Comparison of ENCODE assay signal across 9 mouse cellular contexts in the genomic region with DNA sequence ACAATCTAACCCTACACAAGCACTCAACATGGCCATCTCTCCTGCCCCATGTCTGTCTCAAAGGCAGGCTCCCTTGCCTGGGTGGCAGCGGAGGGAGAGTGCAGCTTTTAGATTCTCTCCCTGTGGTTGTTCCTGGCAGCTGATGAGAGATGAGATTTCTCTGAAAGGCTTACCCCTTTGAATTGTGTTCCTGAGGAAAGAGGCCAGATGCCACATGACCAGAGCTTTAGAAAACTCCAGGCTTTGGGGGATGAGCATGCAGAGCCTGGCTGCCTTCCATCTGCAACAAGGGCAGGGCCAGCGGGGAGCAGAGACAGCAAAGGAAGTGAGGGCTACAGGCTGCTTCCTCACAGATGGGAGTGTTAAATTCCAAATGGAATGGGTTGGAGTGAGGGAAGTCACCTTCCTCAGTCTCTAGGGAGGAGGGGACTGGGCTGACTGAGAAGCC. TPM values are rescaled to one million over a fixed set of nuclear protein-coding genes. Genes with fewer than 3 reads are reported as not detected.
DNase-seq lines count a peak whose midpoint lies in the region; ATAC-seq and TF ChIP-seq lines count a peak whose summit lies in the region.
"Had no signal": no experiment of that assay in that cellular context is flagged by ENCODE, and none has a peak within 500 bp of the region (broad histone marks: within the 10 kb centered on the region; RNA-seq: fewer than 3 reads in every experiment).

No protein-coding gene starts in this region.

- no peak for ATAC-seq in midbrain, embryonic 11.5 days (ENCODE audit: low FRiP score)

- no peaks in the 10 kb centered on the region for H3K9me3 ChIP-seq in midbrain, embryonic 10.5 days (replicated peaks)
- no peaks in the 10 kb centered on the region for H3K9me3 ChIP-seq in midbrain, embryonic 11.5 days (ENCODE audit: control insufficient read depth, low read length)

- no peaks in the 10 kb centered on the region for H3K27me3 ChIP-seq in midbrain, embryonic 10.5 days (ENCODE audit: low read depth, poor library complexity, severe bottlenecking)
- no peaks in the 10 kb centered on the region for H3K27me3 ChIP-seq in midbrain, embryonic 11.5 days (ENCODE audit: control insufficient read depth, insufficient read depth, low read length)

- H3K9ac ChIP-seq in midbrain, embryonic 11.5 days (ENCODE audit: low read length) = no peak overlapping the region

- H3K27ac ChIP-seq in midbrain, embryonic 10.5 days (replicated peaks) = peak overlapping the region; percentile 35; the same call in 1 of the 2 replicates
- no peak overlapping the region for H3K27ac ChIP-seq in midbrain, embryonic 11.5 days (ENCODE audit: low read depth, low read length)
- peak overlapping the region; percentile 38; the same call in 1 of the 2 replicates for H3K27ac ChIP-seq in cortical plate, adult 2 months (ENCODE audit: insufficient read depth, low read length)

- no peak overlapping the region for H3K4me3 ChIP-seq in midbrain, embryonic 10.5 days
- no peak overlapping the region for H3K4me3 ChIP-seq in midbrain, embryonic 11.5 days (ENCODE audit: low read depth, low read length)
- no peak overlapping the region for H3K4me3 ChIP-seq in cortical plate, adult 2 months (ENCODE audit: insufficient read depth, low read length)

- no peak for TF ChIP-seq CTCF in cortical plate, adult 2 months (IDR thresholded peaks at IDR 0.05; ENCODE audit: extremely low read depth, insufficient read depth, low read length)

- no peak for TF ChIP-seq POLR2A in cortical plate, adult 2 months (IDR thresholded peaks at IDR 0.05; ENCODE audit: extremely low read depth, insufficient read depth, low read length)

- peak; percentile 18 for DNase-seq in midbrain, embryonic 10.5 days (ENCODE audit: low spot score)
- DNase-seq in midbrain, embryonic 11.5 days (ENCODE audit: low spot score, missing footprints) = no peak
- DNase-seq in heart, postnatal 4 days = peak; percentile 44
- peak; percentile 35 to 59 for DNase-seq in left cerebral cortex, adult 9 months (ENCODE audit: low spot score in 2 of 2)
- peak; percentile 46 to 61 for DNase-seq in right cerebral cortex, postnatal 36 days (ENCODE audit: low spot score in 2 of 2)
- DNase-seq in thymus, adult 18-20 months = no peak
- no peak for DNase-seq in thymus, postnatal 14 days

- peaks cover 6% of the 10 kb centered on the region for H3K4me1 ChIP-seq in midbrain, embryonic 10.5 days
- no peaks in the 10 kb centered on the region; the same call in 1 of the 2 replicates for H3K4me1 ChIP-seq in midbrain, embryonic 11.5 days (ENCODE audit: control insufficient read depth, insufficient read depth, low read length)
- H3K4me1 ChIP-seq in cortical plate, adult 2 months (ENCODE audit: control insufficient read depth, insufficient read depth, low read length) = peaks cover 7% of the 10 kb centered on the region

- no peak overlapping the region for H3K4me2 ChIP-seq in midbrain, embryonic 11.5 days

- 31% methylated on average over 2 of the region's 2 CpGs for WGBS in midbrain, embryonic 10.5 days
- 45% methylated on average over 2 of the region's 2 CpGs for WGBS in midbrain, embryonic 11.5 days

- no peaks in the 10 kb centered on the region for H3K36me3 ChIP-seq in midbrain, embryonic 10.5 days
- no peaks in the 10 kb centered on the region for H3K36me3 ChIP-seq in midbrain, embryonic 11.5 days (ENCODE audit: control insufficient read depth, insufficient read depth, low read length)

RNA-seq across cellular contexts. Expression of a gene that starts 26.7 kb away (rescaled TPM):
- polyA plus RNA-seq in midbrain, embryonic 10.5 days (2016; fragmentation: Nextera tagmentation; extraction: Ambion mirVana) = 2.5 and 5.9 TPM in 2 replicates
- polyA plus RNA-seq in midbrain, embryonic 11.5 days (2014; fragmentation: Nextera tagmentation; extraction: Ambion mirVana) = 6.1 and 7.0 TPM in 2 replicates
- polyA plus RNA-seq in cortical plate, adult 2 months (2012; rRNA removed) = 137 and 142 TPM in 2 replicates
- 10 to 100 TPM; 22.3 to 24.5 TPM for total RNA-seq in heart, postnatal 4 days (2021)
- total RNA-seq: neutrophil, adult 5-6 weeks had no signal

Comparison
In these comparisons a context has a peak if more than half of its experiments do, and no peak if none do; other contexts are left out.
1. DNase-seq: peak in midbrain, embryonic 10.5 days (single experiment), heart, postnatal 4 days (single experiment), left cerebral cortex, adult 9 months (2 of 2) and right cerebral cortex, postnatal 36 days (2 of 2); none in midbrain, embryonic 11.5 days (single experiment), thymus, adult 18-20 months (0 of 2) and thymus, postnatal 14 days (single experiment).
2. RNA of a gene that starts 26.7 kb away (polyA plus RNA-seq): 137 to 142 TPM in cortical plate, adult 2 months; 6.1 to 7.0 TPM in midbrain, embryonic 11.5 days and 2.5 to 5.9 TPM in midbrain, embryonic 10.5 days; every median in the first group is over 10 times any median in the second.